Mouse (Mus musculus) bone marrow, adult 2 months (tissue): ENCODE results near the gene Kalrn. TPM values are rescaled to one million over a fixed set of nuclear protein-coding genes. Genes with fewer than 3 reads are reported as not detected.

Source experiments
- H3K27ac ChIP-seq: fragments of 200-500 bp; 2 replicates; pipeline ENCODE4 v1.5.1; 2012; ENCODE audit warnings: low read depth, mild to moderate bottlenecking, control low read depth, inconsistent platforms, low read length; ENCODE audit not compliant: control insufficient read depth, poor library complexity, insufficient read depth
- H3K4me1 ChIP-seq: fragments of 200-500 bp; 2 replicates; pipeline ENCODE4 v1.6.1; 2011; ENCODE audit warnings: low read length; ENCODE audit not compliant: control insufficient read depth, insufficient read depth
- H3K4me3 ChIP-seq: fragments of 200-500 bp; replicated peaks from 2 replicates; pipeline ENCODE3; 2011; ENCODE audit warnings: mild to moderate bottlenecking, low read depth, low read length, control low read depth; ENCODE audit not compliant: control insufficient read depth
- CTCF ChIP-seq: fragments of 200-500 bp; IDR thresholded peaks from 2 replicates; pipeline ENCODE4 v1.5.1; 2011; ENCODE audit warnings: low read length, control low read depth; ENCODE audit not compliant: control insufficient read depth, insufficient read depth
- POLR2A ChIP-seq: fragments of 200-500 bp; IDR thresholded peaks from 2 replicates; pipeline ENCODE4 v1.6.1; 2011; ENCODE audit warnings: low read depth, mild to moderate bottlenecking, control low read depth, low read length, borderline replicate concordance; ENCODE audit not compliant: control insufficient read depth
- WGBS: fragments of 180-500 bp; shearing (Covaris S2); methylation state at CpG from one replicate; pipeline ENCODE4 v1.1.7; 2018; 5-methylcytosine and 5-hydroxymethylcytosine counted together
- polyA plus RNA-seq: library from polyadenylated mRNA; stranded (reverse); fragments of >200 nt; gene quantifications from 2 replicates; pipeline ENCODE4 v1.2.4, GENCODE M21; 2011; ENCODE audit warnings: low replicate concordance; ENCODE audit not compliant: missing spikeins, insufficient read depth, insufficient read length

The Kalrn gene
- polyA plus RNA-seq, 1 experiment = 72.1 TPM

GRCm38 (mm10) chr16:33944126-33944525 lies 629.2 kb downstream of the Kalrn start:
- Histone ChIP-seq H3K4me3 (no peak overlapping the region), H3K27ac (no peak overlapping the region), H3K4me1 (no peaks in the 10 kb centered on the region)
- 82% methylated on average over 4 of the region's 4 CpGs for WGBS
- TF ChIP-seq POLR2A (no peak), CTCF (no peak)

DNA sequence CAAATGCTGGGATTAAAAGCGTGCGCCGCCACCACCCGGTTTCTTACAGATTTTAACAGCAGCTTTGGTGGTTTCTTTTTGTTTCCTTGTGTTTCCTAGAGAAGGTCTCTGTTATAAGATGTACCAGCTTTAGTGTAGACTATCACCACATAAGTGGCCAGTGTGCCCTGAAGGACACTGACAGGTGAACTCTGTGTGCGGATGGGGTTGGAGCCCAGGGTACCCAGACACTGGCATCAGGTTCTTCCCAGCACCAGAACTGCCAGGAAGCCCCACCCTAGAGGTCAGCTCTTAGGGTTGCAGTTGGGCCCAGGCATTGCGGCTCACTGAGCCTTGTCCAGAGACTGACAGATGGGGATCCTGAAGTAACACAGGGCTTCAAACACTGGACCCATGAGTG lies 629.9 kb downstream of the Kalrn start:
- no peak overlapping the region for H3K27ac ChIP-seq
- H3K4me1 ChIP-seq = no peaks in the 10 kb centered on the region
- TF ChIP-seq CTCF (no peak), POLR2A (no peak)
- 91% methylated on average over 6 of the region's 6 CpGs for WGBS
- no peak overlapping the region for H3K4me3 ChIP-seq

DNA sequence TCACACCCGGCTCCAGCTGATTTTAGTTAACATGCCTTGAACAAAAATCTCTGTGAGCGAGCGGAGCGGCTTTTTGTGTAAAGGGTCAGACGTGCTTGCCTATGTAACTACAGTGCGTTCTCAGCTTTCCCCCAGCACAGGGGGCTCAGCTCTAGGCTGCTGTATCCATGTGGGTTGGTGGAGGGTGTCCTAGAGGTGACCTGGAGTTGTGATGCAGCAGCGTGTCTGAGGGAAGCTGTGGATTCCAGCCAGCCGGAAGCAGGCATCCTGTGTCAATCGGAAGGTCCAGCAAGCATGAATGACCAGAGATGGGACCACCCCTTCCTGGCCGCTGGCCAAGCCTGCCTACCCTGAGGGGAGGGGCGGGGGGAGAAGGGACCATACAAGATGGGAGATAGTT lies 631.0 kb downstream of the Kalrn start:
- TF ChIP-seq POLR2A = no peak
- no peaks in the 10 kb centered on the region for H3K4me1 ChIP-seq
- WGBS = 84% methylated on average over 11 of the region's 11 CpGs
- no peak overlapping the region for H3K27ac ChIP-seq
- H3K4me3 ChIP-seq = no peak overlapping the region

DNA sequence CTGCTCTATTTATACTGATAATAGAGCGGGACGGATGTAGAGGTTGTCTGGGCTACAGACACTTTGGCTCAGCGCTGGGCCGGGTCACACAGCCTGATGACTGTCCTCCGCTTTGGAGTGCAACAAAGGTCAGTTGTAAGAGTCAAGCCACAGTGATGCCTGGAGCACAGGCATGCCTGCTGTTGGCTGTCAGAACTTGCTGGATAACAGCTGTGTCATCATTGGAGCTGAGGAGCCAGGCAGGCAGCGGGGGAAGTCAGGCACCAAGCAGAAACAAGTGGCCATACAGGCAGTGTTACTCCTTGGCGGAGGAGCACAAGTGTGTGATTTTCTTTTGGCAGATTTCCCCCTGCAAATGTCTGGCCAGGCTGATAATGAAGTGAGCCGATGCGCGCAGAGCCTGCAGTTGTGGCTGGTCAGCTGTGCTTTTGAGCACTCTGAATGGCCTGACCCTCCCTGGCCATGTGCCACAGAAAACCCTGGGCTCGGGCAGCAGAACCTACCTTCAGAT lies 632.0 kb downstream of the Kalrn start:
- no peak overlapping the region for H3K27ac ChIP-seq
- WGBS = 64% methylated on average over 11 of the region's 11 CpGs
- H3K4me3 ChIP-seq = no peak overlapping the region
- TF ChIP-seq POLR2A (no peak), CTCF (no peak)
- H3K4me1 ChIP-seq = peaks cover 2% of the 10 kb centered on the region; the same call in 1 of the 2 replicates

GRCm38 (mm10) chr16:33940095-33940494 lies 633.2 kb downstream of the Kalrn start:
- TF ChIP-seq POLR2A = no peak
- no peak for TF ChIP-seq CTCF
- Histone ChIP-seq H3K4me3 (no peak overlapping the region), H3K4me1 (peaks cover 2% of the 10 kb centered on the region; the same call in 1 of the 2 replicates), H3K27ac (no peak overlapping the region)
- 79% methylated on average over 5 of the region's 5 CpGs for WGBS

DNA sequence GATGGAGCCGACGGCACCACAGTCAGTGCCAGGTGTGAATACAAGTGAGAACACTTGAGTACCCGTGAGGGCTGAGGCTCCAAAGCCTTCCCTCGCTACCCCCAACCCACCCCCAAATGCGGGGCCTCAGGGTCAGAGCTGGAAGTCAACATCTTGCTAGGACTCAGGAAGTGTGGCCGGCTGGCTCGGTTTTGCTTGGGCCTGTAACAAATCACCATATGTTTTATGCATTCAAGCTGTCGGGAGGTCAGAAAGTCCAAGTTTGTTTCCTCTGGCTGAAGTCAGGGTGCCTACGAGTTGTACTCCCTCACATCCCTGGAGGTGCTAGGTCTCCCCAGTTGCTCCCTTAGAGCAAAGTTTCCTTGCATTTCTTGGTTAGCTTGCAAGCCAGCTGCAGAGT lies 633.7 kb downstream of the Kalrn start:
- Histone ChIP-seq H3K27ac (no peak overlapping the region), H3K4me1 (peaks cover 2% of the 10 kb centered on the region; the same call in 1 of the 2 replicates), H3K4me3 (no peak overlapping the region)
- WGBS = 56% methylated on average over 9 of the region's 9 CpGs
- no peak for TF ChIP-seq CTCF
- TF ChIP-seq POLR2A = no peak

- no peak for TF ChIP-seq POLR2A
- Histone ChIP-seq H3K4me1 (peaks cover 4% of the 10 kb centered on the region; the same call in 1 of the 2 replicates), H3K4me3 (no peak overlapping the region), H3K27ac (no peak overlapping the region)
- WGBS = 73% methylated on average over 2 of the region's 2 CpGs
Observed at GRCm38 (mm10) chr16:33939133-33939531, 634.2 kb downstream of the Kalrn start.

DNA sequence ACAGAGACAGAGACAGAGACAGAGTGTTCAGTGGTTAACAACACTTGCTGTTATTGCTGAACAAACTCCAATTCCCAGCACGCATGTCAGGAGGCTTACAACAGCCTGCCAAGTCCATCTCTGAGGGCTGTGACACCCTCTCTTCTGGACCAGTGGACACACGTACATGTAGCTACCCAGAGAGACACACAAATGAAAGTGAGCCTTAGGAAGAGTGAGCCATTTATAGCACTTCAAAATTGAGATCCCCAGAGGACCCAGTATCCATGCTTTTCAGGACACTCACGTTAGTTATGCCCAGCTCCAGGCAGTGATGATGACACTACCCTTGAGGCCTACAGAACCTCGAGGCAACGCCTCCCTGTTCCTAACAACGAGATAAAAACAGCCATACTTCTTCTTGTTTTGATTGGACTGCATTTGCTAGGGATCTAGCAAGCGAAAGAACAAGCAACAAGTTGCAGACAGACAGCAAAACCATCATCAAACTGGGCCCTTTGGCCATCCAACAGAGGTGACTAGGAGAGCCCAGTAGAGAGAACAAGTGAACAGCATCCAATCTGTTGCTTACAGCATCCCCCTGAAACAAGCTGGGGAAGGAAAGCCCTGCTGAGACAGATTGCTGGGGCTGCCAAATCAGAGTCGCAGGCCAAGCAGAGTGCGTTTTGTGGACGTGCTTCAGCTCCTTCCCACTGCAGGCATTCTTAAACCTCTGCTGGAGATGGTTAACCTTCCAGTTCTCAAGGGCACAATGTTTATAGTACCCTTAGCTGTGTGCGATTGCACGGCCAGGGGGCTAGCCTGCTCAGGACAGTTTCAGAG lies 634.8 kb downstream of the Kalrn start:
- WGBS = 61% methylated on average over 12 of the region's 12 CpGs

More for the DNA sequence above, 634.8 kb downstream of the Kalrn start:
- Histone ChIP-seq H3K27ac (no peak overlapping the region), H3K4me3 (no peak overlapping the region), H3K4me1 (peaks cover 4% of the 10 kb centered on the region)
- TF ChIP-seq POLR2A = no peak
- TF ChIP-seq CTCF = no peak
